Mouse (Mus musculus) neural tube, embryonic 14.5 days (tissue): ENCODE data around the gene Gm20683. TPM values are rescaled to one million over a fixed set of nuclear protein-coding genes. Genes with fewer than 3 reads are reported as not detected.

Experiments
- ATAC-seq: fragments of 200-750 bp; cut with Nextera tagmentation; 2 replicates; pipeline ENCODE4 v1.8.0; 2017; ENCODE audit warnings: low read depth, mild to moderate bottlenecking, moderate TSS enrichment, moderate library complexity
- H3K27ac ChIP-seq: fragments of 300-500 bp; sonication (generic); 2 replicates; pipeline ENCODE4 v1.5.1; 2014; ENCODE audit warnings: low read depth, mild to moderate bottlenecking, control low read depth, low read length, moderate library complexity, mixed read lengths
- H3K27me3 ChIP-seq: fragments of 300-500 bp; sonication (generic); 2 replicates; pipeline ENCODE4 v1.6.1; 2014; ENCODE audit warnings: low read length; ENCODE audit not compliant: control insufficient read depth, insufficient read depth
- H3K36me3 ChIP-seq: fragments of 300-500 bp; sonication (generic); 2 replicates; pipeline ENCODE4 v1.6.1; 2014; ENCODE audit warnings: low read length, mixed read lengths; ENCODE audit not compliant: control insufficient read depth, insufficient read depth
- H3K4me1 ChIP-seq: fragments of 300-500 bp; sonication (generic); 2 replicates; pipeline ENCODE4 v1.6.1; 2014; ENCODE audit warnings: low read length; ENCODE audit not compliant: control insufficient read depth, insufficient read depth
- H3K4me2 ChIP-seq: fragments of 300-500 bp; sonication (generic); 2 replicates; pipeline ENCODE4 v1.6.1; 2014; ENCODE audit warnings: mild to moderate bottlenecking, low read depth, low read length, control low read depth
- H3K4me3 ChIP-seq: fragments of 300-500 bp; sonication (generic); 2 replicates; pipeline ENCODE4 v1.5.1; 2014; ENCODE audit warnings: low read depth, low read length, control low read depth, mixed read lengths
- H3K9ac ChIP-seq: fragments of 300-500 bp; sonication (generic); replicated peaks from 2 replicates; pipeline ENCODE4 v1.6.1; 2014; ENCODE audit warnings: low read depth, mild to moderate bottlenecking, control low read depth, low read length, mixed read lengths
- H3K9me3 ChIP-seq: fragments of 300-500 bp; sonication (generic); 2 replicates; pipeline ENCODE4 v1.6.1; 2016; ENCODE audit warnings: low read length; ENCODE audit not compliant: control insufficient read depth
- WGBS: fragments of 180-500 bp; shearing (Covaris S2); extraction: QIAGEN DNeasy Blood & Tissue Kit; methylation state at CpG from one replicate; pipeline ENCODE4 v1.1.7; 2014; 5-methylcytosine and 5-hydroxymethylcytosine counted together
- polyA plus RNA-seq: library from polyadenylated mRNA; unstranded; fragments of >200 nt; fragmentation: Nextera tagmentation; extraction: Ambion mirVana; gene quantifications from 2 replicates; pipeline ENCODE4 v1.2.1, GENCODE M21; 2014

The Gm20683 gene
- polyA plus RNA-seq, 1 experiment from 2014 or later: 10.6 TPM

GRCm38 (mm10) chr17:25801029-25801428, 40.5 kb downstream of the Gm20683 start:
- no peak overlapping the region for H3K27ac ChIP-seq
- no peaks in the 10 kb centered on the region for H3K27me3 ChIP-seq
- H3K9ac ChIP-seq: no peak overlapping the region
- no peaks in the 10 kb centered on the region for H3K9me3 ChIP-seq
- no peak overlapping the region for H3K4me2 ChIP-seq
- no peaks in the 10 kb centered on the region for H3K36me3 ChIP-seq
- peaks cover 22% of the 10 kb centered on the region for H3K4me1 ChIP-seq
- H3K4me3 ChIP-seq: no peak overlapping the region
- WGBS: 8% methylated on average over 6 of the region's 6 CpGs
- ATAC-seq: no peak

GRCm38 (mm10) chr17:25796951-25797369, 44.6 kb downstream of the Gm20683 start, which contains the start of gene Metrn:
Gene Metrn, minus strand, starts transcription at chr17:25797136.
- peak within 1 kb of the TSS; percentile 49 for H3K4me3 ChIP-seq
- H3K9ac ChIP-seq: peak within 1 kb of the TSS; percentile 44
- no peaks in the 10 kb centered on the region for H3K9me3 ChIP-seq
- no peaks in the 10 kb centered on the region for H3K27me3 ChIP-seq
- H3K4me2 ChIP-seq: peak within 1 kb of the TSS; percentile 69
- 0% methylated on average over 33 of the region's 35 CpGs for WGBS
- peak; percentile 75; the same call in 1 of the 2 replicates for ATAC-seq
- no peaks in the 10 kb centered on the region for H3K36me3 ChIP-seq
- peaks cover 22% of the 10 kb centered on the region for H3K4me1 ChIP-seq
- H3K27ac ChIP-seq: peak within 1 kb of the TSS; percentile 50

- no peak for ATAC-seq
- peak overlapping the region; percentile 50 for H3K27ac ChIP-seq
- peak overlapping the region; percentile 44 for H3K9ac ChIP-seq
- peaks cover 26% of the 10 kb centered on the region for H3K4me1 ChIP-seq
- H3K4me3 ChIP-seq: peak overlapping the region; percentile 49
- WGBS: under 1% methylated on average over 37 of the region's 37 CpGs
- H3K9me3 ChIP-seq: no peaks in the 10 kb centered on the region
- peak overlapping the region; percentile 69 for H3K4me2 ChIP-seq
- no peaks in the 10 kb centered on the region for H3K27me3 ChIP-seq
- H3K36me3 ChIP-seq: no peaks in the 10 kb centered on the region
These were observed 45.3 kb downstream of the Gm20683 start for GRCm38 (mm10) chr17:25796211-25796771.

GRCm38 (mm10) chr17:25795609-25796092, 45.9 kb downstream of the Gm20683 start, which contains the start of gene AC134908.4:
Gene AC134908.4, minus strand, starts transcription at chr17:25795659.
- WGBS: 8% methylated on average over 6 of the region's 6 CpGs
- H3K4me3 ChIP-seq: peak within 1 kb of the TSS; percentile 49
- peak within 1 kb of the TSS; percentile 69 for H3K4me2 ChIP-seq
- peaks cover 32% of the 10 kb centered on the region for H3K4me1 ChIP-seq
- no peaks in the 10 kb centered on the region for H3K36me3 ChIP-seq
- no peaks in the 10 kb centered on the region for H3K27me3 ChIP-seq
- H3K9me3 ChIP-seq: no peaks in the 10 kb centered on the region
- peak within 1 kb of the TSS; percentile 44 for H3K9ac ChIP-seq
- peak; percentile 12; the same call in 1 of the 2 replicates for ATAC-seq
- H3K27ac ChIP-seq: peak within 1 kb of the TSS; percentile 57

- WGBS: 42% methylated on average over 17 of the region's 17 CpGs
- Histone ChIP-seq H3K9me3 (no peaks in the 10 kb centered on the region), H3K27me3 (no peaks in the 10 kb centered on the region), H3K4me2 (peak overlapping the region; percentile 69), H3K9ac (0 out of 2 replicates have a peak overlapping the region, but pooled peaks have one; percentile 44), H3K4me3 (peak overlapping the region; percentile 20), H3K4me1 (peaks cover 34% of the 10 kb centered on the region), H3K36me3 (no peaks in the 10 kb centered on the region), H3K27ac (peak overlapping the region; percentile 57)
- no peak for ATAC-seq
These were observed 46.6 kb downstream of the Gm20683 start for GRCm38 (mm10) chr17:25794998-25795397.

GRCm38 (mm10) chr17:25794197-25794596, 47.4 kb downstream of the Gm20683 start:
- WGBS: 17% methylated on average over 13 of the region's 13 CpGs
- H3K4me3 ChIP-seq: no peak overlapping the region
- no peak for ATAC-seq
- peak overlapping the region; percentile 69; the same call in 1 of the 2 replicates for H3K4me2 ChIP-seq
- no peaks in the 10 kb centered on the region for H3K9me3 ChIP-seq
- no peaks in the 10 kb centered on the region; the same call in 1 of the 2 replicates for H3K36me3 ChIP-seq
- no peaks in the 10 kb centered on the region for H3K27me3 ChIP-seq
- H3K27ac ChIP-seq: peak overlapping the region; percentile 17; the same call in 1 of the 2 replicates
- no peak overlapping the region for H3K9ac ChIP-seq
- peaks cover 34% of the 10 kb centered on the region for H3K4me1 ChIP-seq

GRCm38 (mm10) chr17:25792615-25793014, 48.9 kb downstream of the Gm20683 start, which contains the start of gene Fam173a:
Gene Fam173a, minus strand, starts transcription at chr17:25792901.
- Histone ChIP-seq H3K36me3 (no peaks in the 10 kb centered on the region; the same call in 1 of the 2 replicates), H3K27ac (peak within 1 kb of the TSS; percentile 91), H3K27me3 (no peaks in the 10 kb centered on the region), H3K4me3 (peak within 1 kb of the TSS; percentile 75), H3K4me2 (peak within 1 kb of the TSS; percentile 77), H3K4me1 (peaks cover 34% of the 10 kb centered on the region), H3K9ac (peak within 1 kb of the TSS; percentile 78), H3K9me3 (no peaks in the 10 kb centered on the region)
- 0% methylated on average over 14 of the region's 14 CpGs for WGBS
- peak; percentile 52 for ATAC-seq

- H3K27ac ChIP-seq: peak overlapping the region; percentile 91
- H3K4me2 ChIP-seq: peak overlapping the region; percentile 77
- under 1% methylated on average over 45 of the region's 45 CpGs for WGBS
- peak; percentile 68 for ATAC-seq
- no peaks in the 10 kb centered on the region for H3K27me3 ChIP-seq
- no peaks in the 10 kb centered on the region; the same call in 1 of the 2 replicates for H3K36me3 ChIP-seq
- H3K9ac ChIP-seq: peak overlapping the region; percentile 78
- H3K9me3 ChIP-seq: no peaks in the 10 kb centered on the region
- peak overlapping the region; percentile 75 for H3K4me3 ChIP-seq
- H3K4me1 ChIP-seq: peaks cover 34% of the 10 kb centered on the region
These were observed 49.6 kb downstream of the Gm20683 start for GRCm38 (mm10) chr17:25791843-25792527.
